Mouse (Mus musculus): ENCODE measurements around the gene Fmo5.

Gene Fmo5

GRCm38 (mm10) chr3:97631258-97631860 lies 2.8 kb downstream of the Fmo5 start:
- no peak for DNase-seq (ENCODE audit: low spot score in 2 of 2)

DNA sequence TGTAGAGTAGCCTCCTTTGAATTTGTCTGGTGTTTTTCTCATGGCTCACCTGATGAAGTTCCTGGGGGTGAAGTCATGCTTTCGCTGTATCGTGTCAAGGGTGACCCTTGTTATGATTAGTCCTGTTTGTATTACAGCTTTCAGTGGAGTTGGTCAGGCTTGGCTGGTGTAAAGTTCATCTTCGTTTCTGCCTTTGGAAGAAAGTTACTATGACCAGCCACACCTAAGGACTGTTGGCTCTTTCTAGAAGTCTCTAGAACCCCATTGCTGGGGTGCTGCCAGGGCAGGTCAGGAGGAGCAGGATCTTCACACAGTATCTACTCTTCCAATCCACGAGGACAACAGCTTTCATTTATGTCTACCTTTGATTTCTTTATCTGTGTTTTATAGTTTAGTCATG lies 4.9 kb downstream of the Fmo5 start:
- no peak for DNase-seq (ENCODE audit: low spot score in 2 of 2)

GRCm38 (mm10) chr3:97634288-97634761 lies 5.7 kb downstream of the Fmo5 start:
- no peak for DNase-seq (ENCODE audit: low spot score in 2 of 2)

- no peak for DNase-seq (ENCODE audit: low spot score in 2 of 2)
Observed at GRCm38 (mm10) chr3:97641396-97641795, 12.8 kb downstream of the Fmo5 start.

GRCm38 (mm10) chr3:97642001-97642400 lies 13.4 kb downstream of the Fmo5 start:
- DNase-seq (ENCODE audit: low spot score in 2 of 2), result no peak

DNA sequence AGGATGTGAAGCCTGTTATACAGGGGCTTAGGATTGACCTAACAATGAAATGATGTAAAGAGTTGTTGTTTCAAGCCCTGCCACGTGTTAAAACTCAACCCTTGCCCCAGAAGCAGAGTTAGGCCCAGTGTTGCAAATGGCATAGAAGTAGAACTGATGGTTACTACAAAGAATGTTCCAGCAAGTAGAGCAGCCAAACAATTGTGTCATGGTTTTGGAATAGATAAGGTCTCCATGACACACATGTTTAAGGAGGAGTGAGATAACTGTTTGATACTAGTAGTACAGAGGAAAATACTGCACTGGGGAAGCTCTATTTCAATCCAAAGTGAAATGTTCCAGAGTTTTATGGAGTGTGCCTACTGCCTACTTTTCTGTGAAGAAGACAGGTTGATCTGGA lies 19.9 kb downstream of the Fmo5 start:
- DNase-seq (ENCODE audit: low spot score in 2 of 2), result no peak

- DNase-seq (ENCODE audit: low spot score in 2 of 2), result no peak
Observed at GRCm38 (mm10) chr3:97649022-97649421, 20.4 kb downstream of the Fmo5 start.

- DNase-seq (ENCODE audit: low spot score in 2 of 2), result no peak
Observed at GRCm38 (mm10) chr3:97649469-97649868, 20.9 kb downstream of the Fmo5 start.

- DNase-seq (ENCODE audit: low spot score in 2 of 2), result no peak
Observed at GRCm38 (mm10) chr3:97651604-97652003, 23.0 kb downstream of the Fmo5 start.

DNA sequence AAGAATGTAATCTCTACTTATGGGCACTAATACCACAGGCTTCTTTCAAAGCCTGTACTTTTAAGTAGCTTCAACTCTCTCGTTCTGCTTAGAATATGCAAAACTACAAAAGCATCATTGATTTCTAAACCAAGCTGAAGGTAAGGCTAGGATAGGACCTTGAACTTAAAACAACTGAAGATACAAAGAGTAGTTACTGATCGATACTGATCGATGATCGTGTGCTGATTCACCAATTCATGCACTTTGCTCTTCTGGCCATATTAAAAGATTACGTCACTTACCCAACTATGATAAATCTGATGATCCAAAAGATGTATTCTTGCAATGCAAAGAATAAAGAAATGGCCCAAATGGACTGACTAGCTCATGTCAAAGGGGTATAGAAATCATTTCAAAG lies 25.2 kb downstream of the Fmo5 start:
- no peak for DNase-seq (ENCODE audit: low spot score in 2 of 2)

DNA sequence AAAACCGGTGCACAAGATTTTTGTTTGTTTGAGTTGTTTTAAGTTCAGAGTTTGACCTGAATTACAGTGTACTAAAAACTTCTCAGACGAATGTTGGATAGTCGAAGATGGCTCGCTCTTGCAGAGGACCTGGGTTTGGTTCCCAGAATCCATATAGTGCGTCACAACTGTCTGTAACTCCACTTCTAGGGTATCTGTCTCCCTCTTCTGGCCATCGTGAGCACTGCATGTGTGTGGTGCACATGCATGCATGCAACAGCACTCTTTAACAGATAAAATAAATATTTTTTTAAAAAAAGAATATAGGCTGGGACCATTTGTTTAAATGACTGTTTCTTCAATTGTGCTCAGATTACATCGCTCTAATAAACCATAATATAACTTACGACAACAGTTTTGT lies 26.3 kb downstream of the Fmo5 start:
- DNase-seq (ENCODE audit: low spot score in 2 of 2), result no peak

GRCm38 (mm10) chr3:97657655-97658411 lies 29.2 kb downstream of the Fmo5 start, which contains the start of gene Prkab2:
Gene Prkab2, plus strand, starts transcription at chr3:97658193.
- peak; percentile 97 to 98 for DNase-seq (ENCODE audit: low spot score in 2 of 2)

DNA sequence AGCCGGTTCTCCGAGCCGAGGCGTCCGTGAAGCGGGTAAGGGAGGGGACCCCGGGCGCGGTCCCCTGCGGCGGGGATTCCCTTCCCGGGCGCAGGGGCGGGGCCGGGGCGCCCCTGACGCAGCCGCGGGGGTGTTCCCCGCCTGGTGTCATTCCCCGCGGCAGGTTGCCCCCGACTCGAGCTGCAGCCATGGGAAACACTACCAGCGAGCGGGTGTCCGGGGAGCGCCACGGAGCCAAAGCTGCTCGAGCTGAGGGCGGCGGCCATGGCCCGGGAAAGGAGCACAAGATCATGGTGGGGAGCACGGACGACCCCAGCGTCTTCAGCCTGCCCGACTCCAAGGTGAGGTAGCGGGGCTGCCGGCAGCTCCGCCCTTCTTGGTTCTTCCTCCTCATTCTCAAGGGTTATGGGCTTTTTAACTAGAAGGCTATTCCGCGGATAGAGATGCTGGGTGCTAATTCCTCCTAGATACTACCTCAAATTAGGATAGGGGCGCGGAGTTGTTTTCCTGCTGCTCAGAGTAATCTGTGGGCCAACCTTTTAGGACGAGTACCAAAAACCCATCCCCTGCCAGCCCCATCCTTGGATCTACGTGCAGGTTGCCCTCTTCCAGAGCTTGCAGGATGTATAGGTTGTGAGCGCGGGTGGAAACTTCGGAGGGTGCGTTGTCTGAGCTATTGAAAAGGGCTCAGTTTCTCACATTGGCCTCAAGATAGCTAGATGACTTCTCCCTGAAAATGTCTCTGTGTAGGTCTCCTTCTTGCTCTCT lies 30.0 kb downstream of the Fmo5 start:
- DNase-seq (ENCODE audit: low spot score in 2 of 2), result peak; percentile 31 to 47

DNA sequence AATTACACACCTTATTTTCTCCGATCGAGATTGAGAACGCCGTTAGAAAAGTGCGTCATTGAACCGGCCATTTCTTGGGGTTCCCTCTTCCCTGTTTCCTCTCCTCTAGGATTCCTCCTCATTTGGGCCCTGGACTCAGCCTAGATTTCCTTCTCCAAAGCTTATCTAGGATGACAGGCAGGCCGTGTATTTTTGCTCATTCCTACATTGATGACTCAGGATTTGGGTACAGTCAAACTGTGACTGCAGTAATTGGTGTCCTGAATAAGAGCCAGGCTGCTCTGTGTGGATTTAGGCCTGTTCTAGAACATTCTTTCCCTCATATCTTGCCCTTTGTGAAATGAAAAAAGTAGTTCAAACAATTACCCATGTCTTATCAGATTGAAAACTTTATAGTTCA lies 31.1 kb downstream of the Fmo5 start:
- no peak for DNase-seq (ENCODE audit: low spot score in 2 of 2)

GRCm38 (mm10) chr3:97661206-97661605 lies 32.6 kb downstream of the Fmo5 start:
- no peak for DNase-seq (ENCODE audit: low spot score in 2 of 2)

DNA sequence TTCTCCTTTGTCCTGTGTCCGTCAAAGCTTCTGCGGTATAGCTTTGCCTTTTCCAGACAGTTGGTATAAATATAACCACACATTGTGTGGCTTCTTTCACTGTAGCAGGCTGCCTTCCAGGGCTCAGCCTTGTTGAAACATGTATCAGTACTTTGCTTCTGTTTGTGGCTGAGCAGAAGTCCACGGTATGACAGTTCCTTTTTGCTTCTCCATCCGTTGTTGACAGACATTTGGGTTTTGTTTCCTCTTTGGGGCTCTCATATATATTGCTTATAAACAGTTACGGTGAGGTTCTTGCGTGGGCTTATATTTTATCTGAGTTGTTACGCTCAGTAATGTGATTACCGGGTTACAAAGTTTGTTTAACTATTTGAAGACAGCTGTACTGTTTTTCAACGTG lies 36.9 kb downstream of the Fmo5 start:
- DNase-seq (ENCODE audit: low spot score in 2 of 2), result no peak

- DNase-seq (ENCODE audit: low spot score in 2 of 2), result no peak
Observed at GRCm38 (mm10) chr3:97666154-97666553, 37.5 kb downstream of the Fmo5 start.

DNA sequence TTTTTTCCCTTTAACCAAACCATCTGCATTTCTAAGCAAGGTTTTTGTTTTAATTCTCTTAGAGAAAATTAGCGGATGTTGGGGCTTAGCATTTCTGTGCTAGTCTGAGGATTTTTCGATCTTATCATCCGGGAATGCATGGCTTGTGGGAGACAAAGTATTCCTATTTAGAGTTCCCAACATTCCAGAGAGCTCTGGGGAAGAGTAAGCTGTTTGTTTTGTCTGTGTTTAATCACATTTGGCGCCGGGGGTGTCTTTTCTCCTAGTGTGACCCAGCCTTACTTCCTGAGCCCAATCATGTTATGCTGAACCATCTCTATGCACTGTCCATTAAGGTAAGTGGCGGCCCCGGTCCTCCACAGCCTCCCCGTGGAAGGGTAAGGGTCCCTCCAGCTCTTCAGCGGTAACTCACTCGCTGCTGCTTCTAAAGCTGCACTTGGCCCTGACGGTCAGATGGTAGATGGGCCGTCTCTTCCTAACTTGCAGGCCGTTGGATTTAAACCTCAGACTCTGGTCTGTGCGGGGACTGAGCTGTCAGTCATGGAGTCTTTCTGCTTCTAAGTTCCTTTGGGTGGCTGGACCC lies 38.6 kb downstream of the Fmo5 start:
- no peak for DNase-seq (ENCODE audit: low spot score in 2 of 2)

DNA sequence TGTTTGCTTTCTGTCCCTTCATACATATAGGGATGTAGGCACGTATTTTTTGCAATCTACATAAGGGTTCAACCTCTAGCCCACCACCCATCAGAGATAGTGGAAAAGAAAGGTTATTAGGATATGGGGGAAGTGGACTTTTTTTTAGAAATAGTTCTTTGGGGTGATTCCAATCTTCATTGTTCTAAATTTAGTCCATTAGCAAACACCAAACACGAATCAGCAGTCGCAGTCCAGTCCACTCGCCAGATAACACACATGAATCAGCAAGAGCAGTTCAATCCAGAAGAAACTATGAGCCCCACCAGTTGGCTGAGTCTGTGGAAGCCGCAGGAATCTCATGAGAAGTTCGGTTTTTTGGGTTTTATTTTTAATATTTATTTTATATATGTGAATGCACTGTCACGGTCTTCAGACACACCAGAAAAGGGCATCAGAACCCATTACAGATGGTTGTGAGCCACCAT lies 46.1 kb downstream of the Fmo5 start, which contains the start of gene Gm17651:
TSS of gene Gm17651 (minus strand) at position 51 of the 467 bp plus-strand sequence.
- DNase-seq (ENCODE audit: low spot score in 2 of 2), result no peak

GRCm38 (mm10) chr3:97676126-97676525 lies 47.5 kb downstream of the Fmo5 start:
- DNase-seq (ENCODE audit: low spot score in 2 of 2), result no peak

DNA sequence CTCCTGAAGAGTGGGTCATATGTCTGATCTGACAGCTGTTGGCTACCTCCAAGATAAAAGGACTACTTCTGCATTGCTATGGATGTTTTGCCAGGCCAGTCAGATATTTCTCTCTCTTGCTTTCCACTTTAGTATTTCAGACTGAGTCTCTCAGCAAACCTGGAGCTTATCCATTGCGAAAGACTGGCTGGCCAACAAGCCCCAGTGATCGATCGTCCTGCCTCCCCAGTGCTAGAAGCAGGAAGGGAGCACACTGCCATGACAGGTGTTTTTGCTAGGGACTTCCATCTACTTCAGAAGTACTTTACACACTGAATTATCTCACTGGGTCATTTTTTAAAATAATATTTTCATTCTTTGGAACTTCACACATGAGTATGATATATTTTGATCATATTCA lies 49.8 kb downstream of the Fmo5 start:
- no peak for DNase-seq (ENCODE audit: low spot score in 2 of 2)
